In genomic region chr8:120416522-120417394, GRCm38 (mm10) we compare ENCODE assay signal across 7 mouse cellular contexts.
DNase-seq lines count a peak whose midpoint lies in the region; ATAC-seq lines count a peak whose summit lies in the region.

No protein-coding gene starts in this region.

- no peaks in the 10 kb centered on the region for H3K27me3 ChIP-seq in intestine, embryonic 14.5 days (replicated peaks; ENCODE audit: control insufficient read depth, insufficient read depth, low read length)
- H3K27me3 ChIP-seq in limb, embryonic 12.5 days = peaks cover 24% of the 10 kb centered on the region
- H3K27me3 ChIP-seq in midbrain, embryonic 12.5 days = peaks cover 53% of the 10 kb centered on the region
- H3K27me3 ChIP-seq in stomach, embryonic 14.5 days (ENCODE audit: control insufficient read depth, insufficient read depth, low read length) = no peaks in the 10 kb centered on the region

- H3K9ac ChIP-seq in intestine, embryonic 14.5 days (ENCODE audit: low read length) = peak overlapping the region; percentile 14
- H3K9ac ChIP-seq in limb, embryonic 12.5 days (replicated peaks) = peak overlapping the region; percentile 32; the same call in 1 of the 2 replicates
- peak overlapping the region; percentile 46; the same call in 1 of the 2 replicates for H3K9ac ChIP-seq in midbrain, embryonic 12.5 days (replicated peaks)
- no peak overlapping the region; the same call in 1 of the 2 replicates for H3K9ac ChIP-seq in stomach, embryonic 14.5 days (replicated peaks; ENCODE audit: low read depth, low read length)

- intact Hi-C loops in gastrocnemius, postnatal 36 days (cut with DNase I) = no loop called here

- no peaks in the 10 kb centered on the region for H3K9me3 ChIP-seq in intestine, embryonic 14.5 days (ENCODE audit: control insufficient read depth, low read length)
- no peaks in the 10 kb centered on the region for H3K9me3 ChIP-seq in limb, embryonic 12.5 days
- H3K9me3 ChIP-seq in midbrain, embryonic 12.5 days = no peaks in the 10 kb centered on the region
- H3K9me3 ChIP-seq in stomach, embryonic 14.5 days (ENCODE audit: control insufficient read depth, low read depth, low read length) = no peaks in the 10 kb centered on the region

- H3K4me3 ChIP-seq in intestine, embryonic 14.5 days (ENCODE audit: low read depth, low read length) = no peak overlapping the region
- H3K4me3 ChIP-seq in limb, embryonic 12.5 days (replicated peaks) = peak overlapping the region; percentile 10
- 0 out of 2 replicates have a peak overlapping the region, but pooled peaks have one; percentile 14 for H3K4me3 ChIP-seq in midbrain, embryonic 12.5 days
- H3K4me3 ChIP-seq in stomach, embryonic 14.5 days (ENCODE audit: low read depth, low read length) = no peak overlapping the region

- H3K4me1 ChIP-seq in intestine, embryonic 14.5 days (replicated peaks; ENCODE audit: control insufficient read depth, insufficient read depth, low read length) = peaks cover 52% of the 10 kb centered on the region
- H3K4me1 ChIP-seq in limb, embryonic 12.5 days (replicated peaks) = peaks cover 97% of the 10 kb centered on the region
- peaks cover 91% of the 10 kb centered on the region for H3K4me1 ChIP-seq in midbrain, embryonic 12.5 days
- H3K4me1 ChIP-seq in stomach, embryonic 14.5 days (ENCODE audit: control insufficient read depth, insufficient read depth, low read length) = peaks cover 58% of the 10 kb centered on the region

- DNase-seq in adrenal gland, adult 8-10 months = peak; percentile 55
- DNase-seq in embryo, embryonic 10 days (ENCODE audit: low spot score) = peak; percentile 85
- peak; percentile 59 to 71 for DNase-seq in gastrocnemius, postnatal 36 days
- peak; percentile 89 for DNase-seq in intestine, embryonic 14.5 days (ENCODE audit: low spot score)

- H3K4me2 ChIP-seq in intestine, embryonic 14.5 days (ENCODE audit: low read length) = peak overlapping the region; percentile 36
- H3K4me2 ChIP-seq in limb, embryonic 12.5 days = peak overlapping the region; percentile 48
- peak overlapping the region; percentile 42 for H3K4me2 ChIP-seq in midbrain, embryonic 12.5 days (replicated peaks)
- H3K4me2 ChIP-seq in stomach, embryonic 14.5 days (replicated peaks; ENCODE audit: low read depth, low read length) = peak overlapping the region; percentile 30

- 3% methylated on average over 33 of the region's 33 CpGs for WGBS in intestine, embryonic 14.5 days
- WGBS in limb, embryonic 12.5 days = 1% methylated on average over 33 of the region's 33 CpGs
- 3% methylated on average over 33 of the region's 33 CpGs for WGBS in midbrain, embryonic 12.5 days
- WGBS in stomach, embryonic 14.5 days = 4% methylated on average over 32 of the region's 33 CpGs

- peak; percentile 70 for ATAC-seq in intestine, embryonic 14.5 days (replicated peaks; ENCODE audit: low FRiP score, low TSS enrichment, low read depth)
- peak; percentile 56 for ATAC-seq in limb, embryonic 12.5 days (ENCODE audit: insufficient number of reproducible peaks, insufficient read depth, low FRiP score, low TSS enrichment, low read depth)
- ATAC-seq in midbrain, embryonic 12.5 days (ENCODE audit: low FRiP score, low read depth) = peak; percentile 83
- peak; percentile 82 for ATAC-seq in stomach, embryonic 14.5 days (ENCODE audit: insufficient number of reproducible peaks, insufficient read depth, low FRiP score, low read depth)

- H3K27ac ChIP-seq in intestine, embryonic 14.5 days (ENCODE audit: low read depth) = peak overlapping the region; percentile 87
- peak overlapping the region; percentile 93 for H3K27ac ChIP-seq in limb, embryonic 12.5 days
- peak overlapping the region; percentile 98 for H3K27ac ChIP-seq in midbrain, embryonic 12.5 days (replicated peaks)
- H3K27ac ChIP-seq in stomach, embryonic 14.5 days (ENCODE audit: low read length) = peak overlapping the region; percentile 97

- H3K36me3 ChIP-seq in intestine, embryonic 14.5 days (ENCODE audit: control insufficient read depth, insufficient read depth, low read length) = no peaks in the 10 kb centered on the region
- no peaks in the 10 kb centered on the region for H3K36me3 ChIP-seq in limb, embryonic 12.5 days
- no peaks in the 10 kb centered on the region for H3K36me3 ChIP-seq in midbrain, embryonic 12.5 days
- no peaks in the 10 kb centered on the region for H3K36me3 ChIP-seq in stomach, embryonic 14.5 days (ENCODE audit: control insufficient read depth, insufficient read depth, low read length)

Comparison
In these comparisons a context has a peak if more than half of its experiments do, and no peak if none do; other contexts are left out.
1. H3K4me3 ChIP-seq: peak in limb, embryonic 12.5 days (single experiment) and midbrain, embryonic 12.5 days (single experiment); none in intestine, embryonic 14.5 days (single experiment) and stomach, embryonic 14.5 days (single experiment).
2. Peak in every context shown above with its lines, with median percentiles within 50 percentile points of each other: DNase-seq, ATAC-seq, H3K27ac ChIP-seq and H3K4me2 ChIP-seq.